Mouse (Mus musculus): ENCODE measurements around the gene 2510009E07Rik. TPM values are rescaled to one million over a fixed set of nuclear protein-coding genes. Genes with fewer than 3 reads are reported as not detected.

The 2510009E07Rik gene
- polyA plus RNA-seq (2012; rRNA removed), result 20.9 and 22.5 TPM in 2 replicates

DNA sequence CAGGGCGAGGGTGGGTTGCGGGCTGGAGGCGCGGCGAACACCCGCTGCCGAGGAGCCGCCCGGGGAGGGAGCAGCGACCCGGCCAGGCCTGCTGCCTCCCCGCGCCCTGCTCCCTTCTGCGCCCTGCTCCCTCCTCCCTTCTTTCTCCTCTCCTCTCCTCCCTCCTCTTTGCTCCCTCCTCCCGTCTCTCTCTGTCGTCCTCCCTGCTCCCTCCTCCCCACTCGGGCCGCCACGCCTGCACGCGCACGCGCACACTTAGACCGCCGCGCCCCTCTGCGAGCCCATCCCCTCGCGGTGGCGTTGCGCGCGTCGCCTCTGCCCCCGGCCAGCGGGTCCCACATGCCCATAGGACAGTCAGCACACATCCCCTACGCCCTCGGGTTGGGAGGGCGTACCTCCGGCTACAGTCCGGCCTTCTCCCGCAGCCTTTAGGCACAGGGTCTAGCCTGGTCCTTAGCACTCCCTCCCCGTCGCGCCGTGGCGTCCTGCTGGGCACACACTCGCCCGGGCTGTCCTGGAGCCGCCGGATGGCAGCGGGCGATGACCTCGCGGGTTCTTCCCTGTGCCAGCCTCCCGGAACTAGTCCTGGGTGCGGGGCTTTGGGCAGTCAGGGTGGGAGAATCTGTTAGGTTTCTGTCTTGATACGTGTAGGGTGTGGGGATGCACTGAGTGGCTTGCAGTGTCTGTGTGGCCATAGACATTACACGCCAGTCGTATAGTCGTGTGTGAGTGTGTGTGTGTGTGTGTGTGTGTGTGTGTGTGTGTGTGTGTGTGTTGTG is at the start of gene 2510009E07Rik:
Gene 2510009E07Rik (minus strand): TSS at position 203 of the 779 bp plus-strand sequence.
- peak; percentile 90 for DNase-seq
- WGBS, result 1% methylated on average over 60 of the region's 61 CpGs
- peak within 1 kb of the TSS; percentile 94 for H3K4me3 ChIP-seq (replicated peaks; ENCODE audit: extremely low read depth, low read depth, low read length)
- peaks cover 15% of the 10 kb centered on the region for H3K4me1 ChIP-seq (ENCODE audit: control insufficient read depth, insufficient read depth, low read length)
- TF ChIP-seq POLR2A (IDR thresholded peaks at IDR 0.05; ENCODE audit: borderline replicate concordance, extremely low read depth, low read depth, low read length), result peak; percentile 59; the same call in 1 of the 2 replicates
- no peak for TF ChIP-seq CTCF (IDR thresholded peaks at IDR 0.05; ENCODE audit: insufficient read depth, low read length)

DNA sequence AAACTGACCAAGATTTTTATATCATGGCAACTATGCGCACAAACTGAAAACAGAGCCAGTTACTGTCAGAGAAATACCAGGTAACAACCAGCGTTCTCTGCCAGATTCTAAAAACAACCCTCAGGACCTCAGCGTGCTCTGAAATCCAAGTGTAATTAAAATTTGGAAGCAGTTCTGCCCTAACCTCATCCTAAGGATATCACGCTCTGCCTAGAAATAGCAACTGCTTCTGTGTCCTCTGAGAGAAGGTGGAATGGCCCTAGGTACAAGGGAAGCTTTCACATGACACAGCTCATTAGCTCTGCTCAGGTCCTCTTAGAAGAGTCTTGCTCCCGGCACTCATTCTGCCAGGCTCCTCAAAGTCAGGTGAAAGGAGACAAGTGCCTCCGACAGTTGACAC is 48.9 kb upstream of the 2510009E07Rik start:
- TF ChIP-seq CTCF (IDR thresholded peaks at IDR 0.05; ENCODE audit: insufficient read depth, low read length), result no peak
- TF ChIP-seq POLR2A (IDR thresholded peaks at IDR 0.05; ENCODE audit: borderline replicate concordance, extremely low read depth, low read depth, low read length), result no peak
- H3K4me1 ChIP-seq (ENCODE audit: control insufficient read depth, insufficient read depth, low read length), result no peaks in the 10 kb centered on the region
- no peak overlapping the region for H3K4me3 ChIP-seq (replicated peaks; ENCODE audit: extremely low read depth, low read depth, low read length)
- 88% methylated on average over 6 of the region's 6 CpGs for WGBS
- DNase-seq, result no peak

DNA sequence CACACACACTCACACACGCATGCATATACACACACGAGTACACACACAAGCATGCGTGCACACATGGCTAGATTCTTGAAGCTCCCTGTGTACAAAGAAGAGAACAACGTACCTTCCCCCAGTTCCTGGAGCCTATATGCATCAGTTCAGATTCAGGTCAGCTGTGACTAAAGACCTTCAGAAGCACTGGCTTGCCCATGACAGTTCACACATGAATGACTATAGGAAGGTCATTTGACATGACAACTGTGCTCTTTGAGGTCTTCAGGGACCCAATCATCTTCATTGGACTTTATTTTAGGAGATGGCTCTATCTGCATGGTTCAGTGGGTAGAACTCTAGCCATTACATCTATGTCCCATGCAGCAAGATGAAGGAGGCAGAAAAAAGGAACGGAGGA is 48.4 kb upstream of the 2510009E07Rik start:
- Histone ChIP-seq H3K4me1 (ENCODE audit: control insufficient read depth, insufficient read depth, low read length) (no peaks in the 10 kb centered on the region), H3K4me3 (replicated peaks; ENCODE audit: extremely low read depth, low read depth, low read length) (no peak overlapping the region)
- TF ChIP-seq CTCF (IDR thresholded peaks at IDR 0.05; ENCODE audit: insufficient read depth, low read length), result no peak
- no peak for DNase-seq
- 95% methylated on average over 5 of the region's 5 CpGs for WGBS

DNA sequence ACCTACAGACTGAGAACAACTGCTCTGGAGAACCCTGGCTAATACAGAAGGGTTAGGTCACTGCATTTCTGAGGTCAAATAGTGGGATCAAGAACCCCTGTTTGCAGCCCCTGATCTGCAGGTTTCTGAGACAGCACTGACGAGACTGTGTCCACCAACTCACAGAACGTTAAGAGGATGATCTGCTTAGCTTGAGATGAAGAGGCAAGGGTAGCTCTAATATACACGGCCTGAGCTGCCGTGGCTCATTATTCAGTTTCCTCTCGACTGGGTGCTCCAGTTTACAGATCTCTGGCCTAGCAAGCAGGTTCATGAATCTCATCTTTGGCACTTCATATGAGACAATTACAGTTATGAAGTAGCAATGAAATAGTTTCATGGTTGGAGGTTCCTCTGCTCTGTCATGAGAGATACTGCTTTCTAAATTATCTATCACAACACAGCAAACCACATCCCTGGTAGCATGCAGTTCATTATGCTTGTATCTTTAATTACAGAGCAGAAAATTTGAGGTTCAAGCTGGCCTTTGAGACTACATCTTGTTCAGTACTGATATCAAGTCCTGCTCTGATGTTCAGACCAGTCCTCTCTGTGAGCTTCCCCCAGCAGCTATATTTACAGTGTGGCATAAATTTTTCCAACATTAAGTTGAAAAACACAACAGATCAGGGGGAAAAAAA is 47.9 kb upstream of the 2510009E07Rik start:
- no peak for DNase-seq
- no peak for TF ChIP-seq CTCF (IDR thresholded peaks at IDR 0.05; ENCODE audit: insufficient read depth, low read length)
- no peak for TF ChIP-seq POLR2A (IDR thresholded peaks at IDR 0.05; ENCODE audit: borderline replicate concordance, extremely low read depth, low read depth, low read length)
- 80% methylated on average over 5 of the region's 5 CpGs for WGBS
- Histone ChIP-seq H3K4me3 (replicated peaks; ENCODE audit: extremely low read depth, low read depth, low read length) (no peak overlapping the region), H3K4me1 (ENCODE audit: control insufficient read depth, insufficient read depth, low read length) (no peaks in the 10 kb centered on the region)

DNA sequence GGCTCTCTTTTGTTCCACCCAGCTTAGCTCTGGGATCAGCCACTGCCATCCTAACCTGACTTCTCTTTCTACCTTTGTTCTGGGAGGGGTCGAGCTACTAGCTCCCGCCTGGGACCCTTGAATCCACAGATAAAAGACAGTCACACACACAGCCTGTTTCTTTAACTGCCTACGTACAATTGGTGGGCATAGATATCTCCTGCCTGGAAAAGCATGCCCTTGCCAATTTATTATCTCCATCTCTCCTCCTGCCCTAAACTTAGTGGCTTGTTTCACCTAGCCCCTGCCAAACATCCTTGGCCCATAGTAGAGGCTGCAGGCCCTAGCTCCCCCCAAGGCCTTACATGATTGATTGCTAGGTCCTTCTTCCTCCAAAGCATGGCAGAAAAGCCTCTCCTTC is 47.1 kb upstream of the 2510009E07Rik start:
- 76% methylated on average over 3 of the region's 3 CpGs for WGBS
- DNase-seq, result no peak
- Histone ChIP-seq H3K4me3 (replicated peaks; ENCODE audit: extremely low read depth, low read depth, low read length) (no peak overlapping the region), H3K4me1 (ENCODE audit: control insufficient read depth, insufficient read depth, low read length) (no peaks in the 10 kb centered on the region)
- TF ChIP-seq CTCF (IDR thresholded peaks at IDR 0.05; ENCODE audit: insufficient read depth, low read length) (no peak), POLR2A (IDR thresholded peaks at IDR 0.05; ENCODE audit: borderline replicate concordance, extremely low read depth, low read depth, low read length) (no peak)

DNA sequence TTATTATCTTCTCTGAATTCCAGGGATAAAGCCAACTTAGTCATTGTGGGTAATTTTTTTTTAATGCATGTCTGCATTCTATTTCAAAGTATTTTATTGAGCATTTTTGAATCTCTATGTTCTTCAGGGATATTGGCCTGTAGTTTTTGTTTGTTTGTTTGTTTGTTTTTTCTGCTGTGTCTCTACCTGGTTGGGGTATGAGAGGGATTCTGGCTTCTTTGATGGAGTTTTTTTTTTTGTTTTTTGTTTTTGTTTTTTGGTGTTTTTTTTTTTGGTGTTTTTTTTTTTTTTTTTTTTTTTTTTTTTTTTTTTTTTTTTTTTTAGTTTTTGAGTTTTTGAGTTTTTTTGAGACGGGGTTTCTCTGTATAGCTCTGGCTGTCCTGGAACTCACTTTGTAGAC is 41.2 kb upstream of the 2510009E07Rik start:
- TF ChIP-seq POLR2A (IDR thresholded peaks at IDR 0.05; ENCODE audit: borderline replicate concordance, extremely low read depth, low read depth, low read length), result no peak
- no peak for TF ChIP-seq CTCF (IDR thresholded peaks at IDR 0.05; ENCODE audit: insufficient read depth, low read length)
- H3K4me3 ChIP-seq (replicated peaks; ENCODE audit: extremely low read depth, low read depth, low read length), result no peak overlapping the region
- H3K4me1 ChIP-seq (ENCODE audit: control insufficient read depth, insufficient read depth, low read length), result no peaks in the 10 kb centered on the region
- WGBS, result 100% methylated on average over 1 of the region's 1 CpGs
- DNase-seq, result no peak

DNA sequence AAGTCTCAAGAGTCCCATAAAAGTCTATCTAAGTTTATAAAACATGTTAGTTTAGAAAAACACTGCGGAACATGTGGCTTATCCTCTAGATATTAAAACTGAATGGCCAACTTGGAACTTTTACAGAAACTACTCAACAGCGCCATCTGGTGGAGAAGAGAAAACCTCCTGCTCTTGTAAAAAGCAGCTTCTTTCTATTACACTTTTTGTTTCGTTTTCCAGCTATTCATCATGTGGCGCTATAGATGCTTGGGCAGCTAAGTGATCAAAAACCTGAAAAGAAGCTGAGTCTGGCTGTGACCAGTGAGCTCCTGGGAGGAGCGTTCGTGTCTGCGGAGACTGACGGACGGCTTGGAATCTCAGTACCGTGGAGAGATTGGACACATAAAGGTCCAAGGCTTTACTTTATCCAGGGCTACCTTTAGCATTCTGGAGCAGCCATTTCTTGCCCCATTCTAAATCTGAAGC is 33.5 kb upstream of the 2510009E07Rik start:
- TF ChIP-seq CTCF (IDR thresholded peaks at IDR 0.05; ENCODE audit: insufficient read depth, low read length), result peak; percentile 28; the same call in 1 of the 2 replicates
- no peak for TF ChIP-seq POLR2A (IDR thresholded peaks at IDR 0.05; ENCODE audit: borderline replicate concordance, extremely low read depth, low read depth, low read length)
- Histone ChIP-seq H3K4me1 (ENCODE audit: control insufficient read depth, insufficient read depth, low read length) (no peaks in the 10 kb centered on the region), H3K4me3 (replicated peaks; ENCODE audit: extremely low read depth, low read depth, low read length) (peak overlapping the region; percentile 81)
- peak; percentile 65 for DNase-seq
- 33% methylated on average over 10 of the region's 10 CpGs for whole genome bisulfite sequencing

DNA sequence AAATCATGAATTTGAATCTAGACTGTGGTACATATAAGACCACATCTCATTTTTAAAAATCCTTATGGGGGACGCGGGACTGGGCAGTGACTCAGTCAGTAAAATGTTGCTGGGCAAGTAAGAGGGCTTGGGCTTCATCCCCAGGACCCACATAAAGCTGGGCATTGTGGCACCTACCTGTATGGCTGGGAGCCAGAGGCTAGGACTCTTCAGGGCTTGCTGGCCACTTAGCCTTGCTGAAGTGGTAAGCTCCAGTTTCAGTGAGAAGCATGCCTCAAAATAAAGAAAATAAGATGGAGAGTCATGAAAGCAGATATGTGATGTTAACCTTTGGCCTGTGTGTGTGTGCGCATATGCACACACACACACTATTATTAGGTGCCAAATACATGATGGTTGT is 33.0 kb upstream of the 2510009E07Rik start:
- Histone ChIP-seq H3K4me3 (replicated peaks; ENCODE audit: extremely low read depth, low read depth, low read length) (no peak overlapping the region), H3K4me1 (ENCODE audit: control insufficient read depth, insufficient read depth, low read length) (no peaks in the 10 kb centered on the region)
- DNase-seq, result peak; percentile 17
- TF ChIP-seq CTCF (IDR thresholded peaks at IDR 0.05; ENCODE audit: insufficient read depth, low read length) (no peak), POLR2A (IDR thresholded peaks at IDR 0.05; ENCODE audit: borderline replicate concordance, extremely low read depth, low read depth, low read length) (no peak)
- 72% methylated on average over 3 of the region's 3 CpGs for WGBS

DNA sequence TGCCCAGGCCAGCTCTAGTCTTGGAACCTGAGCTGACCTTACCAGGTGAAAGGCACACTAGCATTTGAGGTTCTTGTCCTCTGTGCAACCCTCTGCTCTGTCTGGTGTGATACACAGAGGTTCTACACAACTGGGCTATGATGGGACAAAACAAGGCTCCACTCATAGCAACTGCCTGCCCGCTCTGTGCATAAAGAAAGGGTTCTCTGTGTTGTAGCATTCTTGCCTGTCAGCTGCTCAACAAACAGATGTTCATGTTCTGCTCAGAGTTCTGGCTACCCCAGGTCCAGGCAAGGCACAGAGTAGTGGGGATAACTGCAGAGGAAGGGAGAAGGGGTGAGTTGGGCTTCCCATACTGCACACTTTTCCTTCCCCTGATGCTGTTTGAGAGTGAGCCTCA is 29.8 kb upstream of the 2510009E07Rik start:
- DNase-seq, result no peak
- no peak overlapping the region for H3K4me3 ChIP-seq (replicated peaks; ENCODE audit: extremely low read depth, low read depth, low read length)
- no peaks in the 10 kb centered on the region for H3K4me1 ChIP-seq (ENCODE audit: control insufficient read depth, insufficient read depth, low read length)
- 97% methylated on average over 1 of the region's 1 CpGs for WGBS
- no peak for TF ChIP-seq CTCF (IDR thresholded peaks at IDR 0.05; ENCODE audit: insufficient read depth, low read length)
- TF ChIP-seq POLR2A (IDR thresholded peaks at IDR 0.05; ENCODE audit: borderline replicate concordance, extremely low read depth, low read depth, low read length), result no peak
